Mouse (Mus musculus): Measurements from ENCODE around the gene Spats2.
"Not testable (repeated sequence)": the region's sequence is repeated elsewhere in the genome, so short reads cannot be mapped to it uniquely, and the experiment has no call there.

Spats2 gene

GRCm38 (mm10) chr15:99125711-99126080 is at the start of gene Spats2:
Gene Spats2 (plus strand): TSS chr15:99125916.
- no peak for DNase-seq (ENCODE audit: low read depth, low spot score)

GRCm38 (mm10) chr15:99076011-99076410 is 49.7 kb upstream of the Spats2 start:
- DNase-seq (ENCODE audit: low read depth, low spot score), result not testable (repeated sequence)

- no peak for DNase-seq (ENCODE audit: low read depth, low spot score)
These were observed 47.4 kb upstream of the Spats2 start for GRCm38 (mm10) chr15:99078181-99078910.

GRCm38 (mm10) chr15:99079804-99080203 is 45.9 kb upstream of the Spats2 start:
- no peak for DNase-seq (ENCODE audit: low read depth, low spot score)

GRCm38 (mm10) chr15:99082322-99082721 is 43.4 kb upstream of the Spats2 start:
- DNase-seq (ENCODE audit: low read depth, low spot score), result no peak

GRCm38 (mm10) chr15:99082840-99083239 is 42.9 kb upstream of the Spats2 start:
- no peak for DNase-seq (ENCODE audit: low read depth, low spot score)

- DNase-seq (ENCODE audit: low read depth, low spot score), result no peak
These were observed 42.5 kb upstream of the Spats2 start for GRCm38 (mm10) chr15:99083258-99083657.

- DNase-seq (ENCODE audit: low read depth, low spot score), result no peak
These were observed 41.7 kb upstream of the Spats2 start for GRCm38 (mm10) chr15:99083867-99084557.

- no peak for DNase-seq (ENCODE audit: low read depth, low spot score)
These were observed 41.1 kb upstream of the Spats2 start for GRCm38 (mm10) chr15:99084618-99085017.

- no peak for DNase-seq (ENCODE audit: low read depth, low spot score)
These were observed 39.7 kb upstream of the Spats2 start for GRCm38 (mm10) chr15:99085997-99086396.

GRCm38 (mm10) chr15:99087253-99088075 is 38.3 kb upstream of the Spats2 start, which contains the start of gene C1ql4:
Gene C1ql4 (minus strand): TSS chr15:99087817.
- DNase-seq (ENCODE audit: low read depth, low spot score), result no peak

GRCm38 (mm10) chr15:99088292-99088691 is 37.4 kb upstream of the Spats2 start:
- DNase-seq (ENCODE audit: low read depth, low spot score), result no peak

- DNase-seq (ENCODE audit: low read depth, low spot score), result no peak
These were observed 36.6 kb upstream of the Spats2 start for GRCm38 (mm10) chr15:99089069-99089468.

- DNase-seq (ENCODE audit: low read depth, low spot score), result no peak
These were observed 32.8 kb upstream of the Spats2 start, which contains the start of gene Dnajc22 for GRCm38 (mm10) chr15:99092870-99093269. Gene Dnajc22 (plus strand): TSS chr15:99093170.

- DNase-seq (ENCODE audit: low read depth, low spot score), result no peak
These were observed 32.1 kb upstream of the Spats2 start for GRCm38 (mm10) chr15:99093291-99094258.

- DNase-seq (ENCODE audit: low read depth, low spot score), result no peak
These were observed 31.0 kb upstream of the Spats2 start for GRCm38 (mm10) chr15:99094631-99095270.

GRCm38 (mm10) chr15:99095356-99095755 is 30.4 kb upstream of the Spats2 start:
- no peak for DNase-seq (ENCODE audit: low read depth, low spot score)

GRCm38 (mm10) chr15:99096061-99096793 is 29.5 kb upstream of the Spats2 start:
- DNase-seq (ENCODE audit: low read depth, low spot score), result no peak

GRCm38 (mm10) chr15:99096831-99097500 is 28.8 kb upstream of the Spats2 start:
- DNase-seq (ENCODE audit: low read depth, low spot score), result no peak

All from c-Kit-negative CD71-positive TER-119-positive erythroid progenitor cells, embryonic 14.5 days (primary cell).